Mouse (Mus musculus) cerebellum, adult 2 months (tissue): ENCODE results near the gene Psmd1.

Experiments
- CTCF ChIP-seq: fragments of 200-500 bp; IDR thresholded peaks from 2 replicates; pipeline ENCODE4 v1.5.1; 2011; ENCODE audit warnings: low read depth, mild to moderate bottlenecking, control low read depth, low read length, moderate library complexity, borderline replicate concordance; ENCODE audit not compliant: insufficient read depth
- POLR2A ChIP-seq: fragments of 200-500 bp; IDR thresholded peaks from 2 replicates; pipeline ENCODE4 v1.6.1; 2011; ENCODE audit warnings: low read length, control low read depth, borderline replicate concordance; ENCODE audit not compliant: insufficient read depth

- TF ChIP-seq CTCF (no peak), POLR2A (no peak)
Observed at GRCm38 (mm10) chr1:86076565-86076964, 12.4 kb downstream of the Psmd1 start.
